Mouse (Mus musculus): Measurements from ENCODE around the gene Chst5. TPM values are rescaled to one million over a fixed set of nuclear protein-coding genes. Genes with fewer than 3 reads are reported as not detected.

The Chst5 gene
- not detected for polyA plus RNA-seq (2017; shearing (Covaris generic))

GRCm38 (mm10) chr8:111909621-111910450, at the start of gene Chst5:
TSS of gene Chst5 (minus strand) at chr8:111910447.

GRCm38 (mm10) chr8:111940171-111941100, 30.2 kb upstream of the Chst5 start, which contains the start of gene Gabarapl2:
TSS of gene Gabarapl2 (plus strand) at chr8:111940703.

GRCm38 (mm10) chr8:111933348-111934076, 23.3 kb upstream of the Chst5 start, which contains the start of gene Tmem231:
TSS of gene Tmem231 (minus strand) at chr8:111933881.

GRCm38 (mm10) chr8:111876355-111876948, 33.8 kb downstream of the Chst5 start, which contains the start of gene Tmem170:
TSS of gene Tmem170 (minus strand) at chr8:111876750.

GRCm38 (mm10) chr8:111853861-111854501, 56.3 kb downstream of the Chst5 start, which contains the start of gene Cfdp1:
TSS of gene Cfdp1 (minus strand) at chr8:111854291.

Other genes with a start within 250 kb of the Chst5 start
- gene Ctrb1, start 219.4 kb downstream of the Chst5 start, polyA plus RNA-seq (2017; shearing (Covaris generic)): not detected
- gene Bcar1, start 166.6 kb downstream of the Chst5 start, polyA plus RNA-seq (2017; shearing (Covaris generic)): 0.30 TPM
- gene Cfdp1, start 56.2 kb downstream of the Chst5 start, polyA plus RNA-seq (2017; shearing (Covaris generic)): 70.0 TPM
- 1.8 TPM for gene Tmem170, start 33.7 kb downstream of the Chst5 start, polyA plus RNA-seq (2017; shearing (Covaris generic))
- 0.36 TPM for gene Tmem231, start 23.4 kb upstream of the Chst5 start, polyA plus RNA-seq (2017; shearing (Covaris generic))
- gene Gabarapl2, start 30.3 kb upstream of the Chst5 start, polyA plus RNA-seq (2017; shearing (Covaris generic)): 281 TPM
- gene Adat1, start 81.9 kb upstream of the Chst5 start, polyA plus RNA-seq (2017; shearing (Covaris generic)): 4.4 TPM
- 73.2 TPM for gene Kars, start 100.9 kb upstream of the Chst5 start, polyA plus RNA-seq (2017; shearing (Covaris generic))
- gene Terf2ip, start 101.0 kb upstream of the Chst5 start, polyA plus RNA-seq (2017; shearing (Covaris generic)): 27.0 TPM
- gene Gm6793, start 104.6 kb upstream of the Chst5 start, polyA plus RNA-seq (2017; shearing (Covaris generic)): 1.6 TPM